Mouse (Mus musculus) ES-E14 (cell line): Measurements from ENCODE around the gene Slc25a54.

Experiments used
- CHD2 ChIP-seq: IDR thresholded peaks from 2 replicates; pipeline ENCODE4 v1.6.1; 2014; ENCODE audit warnings: mild to moderate bottlenecking, low read depth, low read length, inconsistent platforms
- MAFK ChIP-seq: IDR thresholded peaks from 2 replicates; pipeline ENCODE4 v1.6.1; 2014; ENCODE audit warnings: mild to moderate bottlenecking, low read depth, low read length, inconsistent platforms; ENCODE audit not compliant: insufficient read depth
- ZC3H11A ChIP-seq: IDR thresholded peaks from 2 replicates; pipeline ENCODE4 v1.6.1; 2012; ENCODE audit warnings: low read depth, mild to moderate bottlenecking, inconsistent platforms, low read length, borderline replicate concordance

- TF ChIP-seq MAFK (no peak), ZC3H11A (no peak), CHD2 (no peak)
These were observed 32.5 kb upstream of the Slc25a54 start for GRCm38 (mm10) chr3:109047707-109048283.
